Mouse (Mus musculus): ENCODE measurements at regions not wholly inside any gene's neighbourhood (a gene's known extent, or its start where the extent isn't known, plus 50 kb on each side); places are given as distances from the start of the nearest gene placed in this dataset.

GRCm38 (mm10) chr11:39733434-39734076, 961.4 kb downstream of the Mat2b start:
- in situ Hi-C loops (cut with MboI; ENCODE audit: low pct_unique_long_range_greater_than_20kb in 1 of 2, low sequenced_read_pairs in 2 of 2, unreplicated experiment in 1 of 2), result no loop called here

GRCm38 (mm10) chr11:39723621-39724020, 971.4 kb downstream of the Mat2b start:
- in situ Hi-C loops (cut with MboI; ENCODE audit: low pct_unique_long_range_greater_than_20kb in 1 of 2, low sequenced_read_pairs in 2 of 2, unreplicated experiment in 1 of 2), result no loop called here

- in situ Hi-C loops (cut with MboI; ENCODE audit: low pct_unique_long_range_greater_than_20kb in 1 of 2, low sequenced_read_pairs in 2 of 2, unreplicated experiment in 1 of 2), result no loop called here
These were observed 1016.5 kb downstream of the Mat2b start for GRCm38 (mm10) chr11:39678521-39678920.

GRCm38 (mm10) chr11:39653595-39653994, 1041.4 kb downstream of the Mat2b start:
- in situ Hi-C loops (cut with MboI; ENCODE audit: low pct_unique_long_range_greater_than_20kb in 1 of 2, low sequenced_read_pairs in 2 of 2, unreplicated experiment in 1 of 2), result no loop called here

GRCm38 (mm10) chr11:39619356-39619755, 1075.6 kb downstream of the Mat2b start:
- in situ Hi-C loops (cut with MboI; ENCODE audit: low pct_unique_long_range_greater_than_20kb in 1 of 2, low sequenced_read_pairs in 2 of 2, unreplicated experiment in 1 of 2), result no loop called here

- in situ Hi-C loops (cut with MboI; ENCODE audit: low pct_unique_long_range_greater_than_20kb in 1 of 2, low sequenced_read_pairs in 2 of 2, unreplicated experiment in 1 of 2), result no loop called here
These were observed 1079.2 kb downstream of the Mat2b start for GRCm38 (mm10) chr11:39615843-39616242.

- in situ Hi-C loops (cut with MboI; ENCODE audit: low pct_unique_long_range_greater_than_20kb in 1 of 2, low sequenced_read_pairs in 2 of 2, unreplicated experiment in 1 of 2), result loop anchor here (25.0 kb wide), 3 partner anchors 541 to 991 kb away; no protein-coding TSS in a partner anchor
These were observed 1098.5 kb downstream of the Mat2b start for GRCm38 (mm10) chr11:39596479-39596878.

- in situ Hi-C loops (cut with MboI; ENCODE audit: low pct_unique_long_range_greater_than_20kb in 1 of 2, low sequenced_read_pairs in 2 of 2, unreplicated experiment in 1 of 2), result loop anchor here (25.0 kb wide), 3 partner anchors 548 to 998 kb away; no protein-coding TSS in a partner anchor
These were observed 1106.2 kb downstream of the Mat2b start for GRCm38 (mm10) chr11:39588641-39589385.

- in situ Hi-C loops (cut with MboI; ENCODE audit: low pct_unique_long_range_greater_than_20kb in 1 of 2, low sequenced_read_pairs in 2 of 2, unreplicated experiment in 1 of 2), result no loop called here
These were observed 1136.7 kb downstream of the Mat2b start for GRCm38 (mm10) chr11:39558287-39558686.

GRCm38 (mm10) chr11:39550066-39550465, 1144.9 kb downstream of the Mat2b start:
- in situ Hi-C loops (cut with MboI; ENCODE audit: low pct_unique_long_range_greater_than_20kb in 1 of 2, low sequenced_read_pairs in 2 of 2, unreplicated experiment in 1 of 2), result no loop called here

- in situ Hi-C loops (cut with MboI; ENCODE audit: low pct_unique_long_range_greater_than_20kb in 1 of 2, low sequenced_read_pairs in 2 of 2, unreplicated experiment in 1 of 2), result no loop called here
These were observed 1169.9 kb downstream of the Mat2b start for GRCm38 (mm10) chr11:39524866-39525649.

- in situ Hi-C loops (cut with MboI; ENCODE audit: low pct_unique_long_range_greater_than_20kb in 1 of 2, low sequenced_read_pairs in 2 of 2, unreplicated experiment in 1 of 2), result no loop called here
These were observed 1199.8 kb downstream of the Mat2b start for GRCm38 (mm10) chr11:39495253-39495652.

GRCm38 (mm10) chr11:39477136-39477535, 1217.9 kb downstream of the Mat2b start:
- in situ Hi-C loops (cut with MboI; ENCODE audit: low pct_unique_long_range_greater_than_20kb in 1 of 2, low sequenced_read_pairs in 2 of 2, unreplicated experiment in 1 of 2), result no loop called here

- in situ Hi-C loops (cut with MboI; ENCODE audit: low pct_unique_long_range_greater_than_20kb in 1 of 2, low sequenced_read_pairs in 2 of 2, unreplicated experiment in 1 of 2), result no loop called here
These were observed 1241.6 kb downstream of the Mat2b start for GRCm38 (mm10) chr11:39453329-39453952.

GRCm38 (mm10) chr11:39446374-39446773, 1248.6 kb downstream of the Mat2b start:
- in situ Hi-C loops (cut with MboI; ENCODE audit: low pct_unique_long_range_greater_than_20kb in 1 of 2, low sequenced_read_pairs in 2 of 2, unreplicated experiment in 1 of 2), result no loop called here

GRCm38 (mm10) chr11:39411691-39412090, 1283.3 kb downstream of the Mat2b start:
- in situ Hi-C loops (cut with MboI; ENCODE audit: low pct_unique_long_range_greater_than_20kb in 1 of 2, low sequenced_read_pairs in 2 of 2, unreplicated experiment in 1 of 2), result no loop called here

GRCm38 (mm10) chr11:39411182-39411581, 1283.8 kb downstream of the Mat2b start:
- in situ Hi-C loops (cut with MboI; ENCODE audit: low pct_unique_long_range_greater_than_20kb in 1 of 2, low sequenced_read_pairs in 2 of 2, unreplicated experiment in 1 of 2), result no loop called here

GRCm38 (mm10) chr11:39364827-39365226, 1330.2 kb downstream of the Mat2b start:
- in situ Hi-C loops (cut with MboI; ENCODE audit: low pct_unique_long_range_greater_than_20kb in 1 of 2, low sequenced_read_pairs in 2 of 2, unreplicated experiment in 1 of 2), result no loop called here

- in situ Hi-C loops (cut with MboI; ENCODE audit: low pct_unique_long_range_greater_than_20kb in 1 of 2, low sequenced_read_pairs in 2 of 2, unreplicated experiment in 1 of 2), result no loop called here
These were observed 1344.4 kb downstream of the Mat2b start for GRCm38 (mm10) chr11:39350616-39351015.
